Mouse (Mus musculus) heart, postnatal 0 days (tissue): ENCODE measurements at regions not wholly inside any gene's neighbourhood (a gene's known extent, or its start where the extent isn't known, plus 50 kb on each side); places are given as distances from the start of the nearest gene placed in this dataset.

Experiments
- CTCF ChIP-seq: IDR thresholded peaks from 2 replicates; pipeline ENCODE4 v1.5.1; 2016; ENCODE audit warnings: antibody characterized with exemption, control low read depth, low read depth
- EP300 ChIP-seq: IDR thresholded peaks from 2 replicates; pipeline ENCODE4 v1.6.1; 2016; ENCODE audit warnings: antibody characterized with exemption, low read depth

GRCm38 (mm10) chr2:169397013-169397412, 190.5 kb downstream of the Gm11011 start:
- no peak for TF ChIP-seq EP300
- TF ChIP-seq CTCF = no peak
